Mouse (Mus musculus) heart, postnatal 14 days (tissue): ENCODE data around the gene Ndufa5. TPM values are rescaled to one million over a fixed set of nuclear protein-coding genes. Genes with fewer than 3 reads are reported as not detected.

Experiments
- DNase-seq, 2 experiments: peaks; one replicate each; pipeline ENCODE4 v3.0.0; 2021 to 2022
- intact Hi-C: fragments of 180-260 bp; cut with DNase I; formaldehyde crosslinking; loops from one replicate; pipeline ENCODE4 v1.15.1; 2025
- total RNA-seq, 2 experiments: library from RNA; stranded (reverse); gene quantifications; 2 replicates each; pipeline ENCODE4 v1.2.3; 2021

The Ndufa5 gene
- total RNA-seq, 2 experiments from 2014 or later: 1,207 to 1,226 TPM

DNA sequence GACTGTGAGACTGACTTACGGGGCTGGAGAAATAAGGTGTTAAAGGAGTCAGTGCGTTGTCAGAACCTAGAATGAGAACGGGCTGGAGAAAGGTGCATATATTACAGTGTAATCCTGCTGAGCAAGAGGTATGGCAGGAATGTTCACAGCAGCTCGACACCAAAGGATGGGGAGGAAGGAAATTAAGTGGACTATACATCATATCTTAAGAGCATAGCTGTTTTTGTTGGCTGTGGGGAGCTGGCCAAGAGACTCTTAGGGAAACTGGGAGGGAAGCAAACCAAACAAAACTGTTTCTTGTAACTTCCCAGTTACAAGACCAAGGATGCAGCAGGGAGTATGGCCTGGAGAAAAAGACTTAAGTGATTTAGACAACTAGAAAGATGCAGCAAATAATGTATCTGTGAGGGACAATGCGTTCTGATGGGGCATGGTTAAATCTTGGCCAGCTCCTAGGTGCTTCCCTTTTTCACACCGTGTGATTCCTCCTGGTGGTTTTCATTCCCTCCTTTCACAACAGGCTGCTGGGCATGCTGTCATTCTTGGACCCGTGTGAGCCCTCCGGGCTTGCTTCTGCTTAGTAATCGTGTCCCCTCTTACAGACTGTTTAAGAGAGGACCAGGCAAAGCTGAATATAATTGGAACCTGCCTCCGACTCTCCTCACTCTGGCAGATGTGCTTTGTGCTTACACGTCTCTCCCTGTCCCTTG lies 3.1 kb upstream of the Ndufa5 start:
- DNase-seq: peak; percentile 16 to 25
- intact Hi-C loops: loop anchor here (1.0 to 5.0 kb wide), 3 partner anchors 36 to 191 kb away; no protein-coding TSS in a partner anchor

DNA sequence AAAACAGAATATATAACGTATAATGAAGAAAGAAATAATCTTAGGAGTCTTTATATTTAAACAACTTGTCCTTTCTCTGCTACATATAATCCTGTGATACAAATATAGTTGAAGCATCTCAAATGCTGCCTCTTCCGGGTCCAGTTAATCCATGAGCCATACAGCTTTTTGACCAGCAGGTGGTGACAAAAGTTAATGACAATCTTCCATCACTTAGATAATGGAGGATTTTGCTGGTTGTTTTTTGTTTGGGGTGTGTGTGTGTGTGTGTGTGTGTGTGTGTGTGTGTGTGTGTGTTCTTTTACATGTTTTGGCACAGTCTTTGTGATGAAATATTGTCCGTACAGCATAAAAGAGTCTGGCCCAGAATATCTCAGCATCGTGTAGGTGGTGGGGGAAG lies 2.4 kb upstream of the Ndufa5 start:
- intact Hi-C loops: loop anchor here (1.0 to 5.0 kb wide), 3 partner anchors 37 to 192 kb away; no protein-coding TSS in a partner anchor
- peak; percentile 32 to 68 for DNase-seq

DNA sequence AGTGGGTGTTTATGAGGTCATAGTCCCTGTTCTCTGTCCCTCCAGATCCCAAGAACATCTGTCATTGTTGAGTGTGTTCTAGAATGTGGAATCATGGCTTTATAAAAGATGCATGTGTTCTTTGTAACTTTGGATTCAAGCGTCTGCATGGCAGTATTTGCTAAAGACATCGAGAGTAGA lies 141 bp upstream of the Ndufa5 start, which contains the start of gene Asb15:
Gene Asb15, plus strand, starts transcription at position 81 of the 180 bp plus-strand sequence.
- intact Hi-C loops: no loop called here
- DNase-seq: no peak

DNA sequence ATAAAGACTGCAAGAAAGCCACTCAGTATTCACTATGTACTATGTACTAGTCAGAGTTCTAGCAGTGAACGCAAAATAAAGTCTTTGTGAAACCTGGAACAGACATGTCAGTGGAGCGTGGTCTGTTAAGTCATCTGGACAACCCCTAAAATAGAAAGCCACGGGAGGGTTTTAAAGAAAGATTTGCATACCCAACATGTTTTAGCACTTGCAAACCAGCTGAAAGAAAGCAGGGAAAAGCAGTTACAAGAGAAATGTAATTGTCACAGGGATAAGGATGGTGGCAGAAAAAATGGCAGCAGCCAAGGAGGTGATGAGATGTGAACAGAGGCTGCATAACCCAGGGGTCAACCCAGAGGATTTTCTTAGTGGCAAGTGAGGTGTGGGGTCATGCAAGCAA lies 2.1 kb downstream of the Ndufa5 start:
- DNase-seq: no peak
- intact Hi-C loops: no loop called here

DNA sequence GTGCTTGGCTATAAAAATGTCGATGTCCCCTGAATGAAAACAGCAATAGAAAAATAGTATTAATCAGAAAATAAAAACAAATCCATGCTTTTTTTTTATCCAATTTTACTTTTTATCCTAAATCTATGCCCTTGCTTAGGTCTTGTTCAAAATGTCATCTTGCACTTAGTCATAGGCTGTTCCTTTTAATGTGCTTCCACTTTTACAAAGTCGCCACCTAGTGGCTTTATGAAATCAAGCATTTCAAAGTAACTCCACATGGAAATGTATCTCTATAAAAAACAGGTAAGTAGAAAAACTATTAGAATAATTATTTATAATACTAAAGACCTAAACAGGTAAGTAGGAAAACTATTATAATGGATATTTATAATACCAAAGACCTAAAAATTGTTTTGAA lies 11.6 kb downstream of the Ndufa5 start:
- DNase-seq: no peak
- intact Hi-C loops: no loop called here

DNA sequence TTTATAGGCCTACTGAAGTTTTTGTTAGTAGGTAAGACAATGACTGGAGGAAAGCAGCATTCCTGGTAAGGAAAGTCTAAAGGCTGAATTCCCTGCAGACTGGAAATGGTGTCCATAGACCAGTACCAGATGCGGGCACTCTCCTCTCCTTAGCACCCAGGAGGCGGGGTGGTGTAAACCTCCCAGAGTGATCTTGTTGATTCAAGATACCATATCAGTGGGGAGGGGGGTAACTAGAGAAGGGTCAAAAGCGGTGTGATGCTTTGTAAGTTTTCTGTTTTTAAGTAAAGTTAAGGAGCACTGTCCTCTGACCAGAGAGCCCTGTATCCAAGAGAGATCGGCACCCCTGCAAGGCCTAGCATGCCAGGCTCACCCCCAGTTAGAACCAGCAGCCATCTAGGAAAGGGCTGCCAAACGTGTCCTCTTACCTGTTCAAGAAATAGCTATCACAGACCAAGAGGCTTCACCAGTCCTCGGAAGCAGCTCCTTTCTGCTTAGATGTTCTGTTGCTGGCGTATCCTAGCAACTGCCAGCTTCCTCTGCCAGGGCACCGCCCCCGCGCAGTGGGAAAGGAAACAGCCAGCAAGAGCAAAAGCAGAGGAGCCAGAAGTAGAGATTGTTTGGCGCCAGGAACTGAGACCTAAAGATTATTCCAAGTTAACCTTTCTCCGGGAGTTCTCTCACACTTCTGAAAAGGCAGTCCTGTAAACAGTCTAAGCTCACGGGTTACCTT lies 13.1 kb downstream of the Ndufa5 start, which contains the start of gene Iqub:
Gene Iqub, minus strand, starts transcription at position 516 of the 733 bp plus-strand sequence.
- intact Hi-C loops: no loop called here
- peak; percentile 69 to 73 for DNase-seq

DNA sequence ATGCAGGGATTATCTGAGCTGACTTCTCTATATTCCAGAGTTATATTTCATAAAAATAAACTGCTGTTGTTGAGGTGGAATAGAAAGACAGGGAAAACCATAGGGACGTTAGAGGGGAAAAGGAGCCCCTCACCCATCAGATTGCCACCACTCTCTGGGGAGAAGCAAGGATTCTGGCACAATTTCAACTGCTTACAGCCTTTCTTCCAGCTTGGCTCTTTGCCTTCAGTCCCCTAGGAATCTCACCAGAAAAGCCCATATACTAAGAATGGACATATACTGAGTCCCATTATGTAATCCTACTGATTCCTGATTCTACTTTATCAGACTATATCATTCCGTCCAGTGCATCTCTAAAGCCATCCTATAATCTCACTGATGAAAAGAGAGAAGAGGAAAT lies 23.7 kb downstream of the Ndufa5 start:
- intact Hi-C loops: no loop called here
- DNase-seq: no peak

DNA sequence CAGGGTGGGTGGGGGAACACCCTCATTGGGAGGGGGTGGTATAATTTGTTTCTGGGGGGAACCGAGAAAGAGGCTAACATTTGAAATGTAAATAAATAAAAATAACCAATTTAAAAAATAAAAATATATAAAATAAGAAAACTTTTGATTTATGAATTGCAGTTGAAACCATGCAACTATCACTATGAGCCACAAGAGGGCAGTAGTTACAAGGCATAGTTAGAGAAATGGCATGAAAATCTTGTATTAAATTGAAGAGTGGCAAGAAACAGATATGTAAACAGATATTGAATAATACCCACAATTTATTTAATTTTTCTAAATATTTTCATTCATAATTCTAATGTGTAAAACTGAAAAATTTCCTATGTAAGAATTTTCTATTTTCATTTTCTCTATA lies 37.5 kb downstream of the Ndufa5 start:
- intact Hi-C loops: no loop called here
- no peak for DNase-seq

DNA sequence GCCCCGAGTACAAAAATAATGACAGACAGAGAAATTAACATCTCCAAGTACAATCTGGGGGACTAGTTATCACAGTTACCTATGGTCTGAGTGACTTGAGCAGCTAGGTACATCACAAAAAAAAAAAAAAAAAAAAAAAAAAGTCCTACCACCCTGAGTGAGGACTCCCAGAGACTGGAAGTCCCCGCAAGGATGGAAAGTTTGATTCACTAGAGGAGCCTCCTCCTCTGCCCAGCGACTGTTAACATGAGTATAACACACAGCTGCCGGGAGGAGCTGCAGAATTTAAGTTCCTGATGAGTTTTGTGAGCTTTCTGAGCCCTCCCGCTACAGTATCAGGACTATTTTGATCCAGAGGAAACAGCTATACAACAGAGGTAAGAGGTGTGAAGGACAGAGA lies 41.3 kb downstream of the Ndufa5 start:
- no peak for DNase-seq
- intact Hi-C loops: no loop called here

DNA sequence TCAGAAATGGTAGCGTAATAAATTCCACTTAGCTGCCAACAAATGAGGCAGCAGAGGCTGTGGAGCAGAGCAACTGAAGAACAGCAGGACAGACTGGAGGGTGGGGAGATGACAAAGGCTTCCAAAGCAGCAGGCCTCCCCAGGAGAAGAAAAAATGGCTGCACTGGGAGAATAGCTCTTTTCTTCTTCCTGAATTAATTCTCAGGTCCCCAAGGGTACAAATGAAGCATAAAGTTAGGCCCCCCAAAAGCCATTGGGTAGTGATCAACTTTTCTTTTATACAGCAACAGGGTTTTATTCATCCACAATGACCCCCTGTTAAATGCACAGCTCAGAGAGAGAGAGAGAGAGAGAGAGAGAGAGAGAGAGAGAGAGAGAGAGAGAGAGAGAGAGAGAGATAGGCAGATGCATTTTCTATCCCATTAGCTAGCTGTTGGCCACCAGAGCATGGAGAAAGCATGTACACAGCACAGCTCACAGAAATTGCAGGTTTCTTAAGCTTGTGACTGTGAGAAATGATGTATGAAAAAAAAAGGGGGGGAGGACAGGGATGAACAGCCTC lies 57.2 kb downstream of the Ndufa5 start:
- intact Hi-C loops: no loop called here
- no peak for DNase-seq

DNA sequence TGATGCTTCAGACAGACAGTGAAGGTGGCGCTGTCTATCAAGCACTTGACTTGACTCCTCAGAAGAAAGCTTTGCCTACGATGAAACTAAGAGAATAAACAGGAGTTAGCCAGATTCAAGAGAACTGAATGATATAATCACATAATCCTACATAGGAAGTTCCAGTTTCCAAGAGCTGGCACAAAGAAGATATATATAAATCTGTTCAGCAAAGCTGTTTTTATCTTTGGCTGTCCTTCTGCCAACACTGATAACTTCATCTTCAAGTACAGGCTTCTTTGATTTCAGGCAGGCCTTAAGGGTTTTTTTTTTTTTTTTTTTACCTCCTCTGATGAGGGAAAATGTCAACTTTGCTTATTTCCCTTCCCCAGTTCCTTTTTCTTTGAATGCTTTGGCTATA lies 57.7 kb downstream of the Ndufa5 start:
- DNase-seq: no peak
- intact Hi-C loops: no loop called here

Other genes with a start within 250 kb of the Ndufa5 start
- gene Iqub, start 12.9 kb downstream of the Ndufa5 start, total RNA-seq: under 1 TPM; 0.29 to 0.38 TPM
- 10 to 100 TPM; 42.9 to 47.5 TPM for gene Asb15, start 131 bp upstream of the Ndufa5 start, total RNA-seq
- 100 to 1,000 TPM; 413 to 423 TPM for gene Lmod2, start 69.7 kb upstream of the Ndufa5 start, total RNA-seq
- 10 to 100 TPM; 30.7 to 32.9 TPM for gene Wasl, start 137.0 kb upstream of the Ndufa5 start, total RNA-seq
- not detected for gene Hyal6, start 205.2 kb upstream of the Ndufa5 start, total RNA-seq
- gene Hyal4, start 220.3 kb upstream of the Ndufa5 start, total RNA-seq: not detected